Mouse (Mus musculus): ENCODE measurements around the gene Vps37b. TPM values are rescaled to one million over a fixed set of nuclear protein-coding genes. Genes with fewer than 3 reads are reported as not detected.

Vps37b gene
- polyA plus RNA-seq, 1 experiment from 2014 or later: 40.7 TPM

GRCm38 (mm10) chr5:124019348-124020216, 12.5 kb downstream of the Vps37b start:
- peaks cover 27% of the 10 kb centered on the region for H3K4me1 ChIP-seq (replicated peaks)
- peaks cover 20% of the 10 kb centered on the region for H3K36me3 ChIP-seq
- H3K4me2 ChIP-seq: no peak overlapping the region
- no peak overlapping the region for H3K9ac ChIP-seq (replicated peaks)
- no peak overlapping the region for H3K4me3 ChIP-seq (replicated peaks)
- 79% methylated on average over 12 of the region's 12 CpGs for WGBS
- H3K27me3 ChIP-seq: no peaks in the 10 kb centered on the region
- no peak overlapping the region for H3K27ac ChIP-seq
- no peak for ATAC-seq (ENCODE audit: insufficient number of reproducible peaks, insufficient read depth, low FRiP score, low TSS enrichment, low read depth)
- H3K9me3 ChIP-seq: no peaks in the 10 kb centered on the region

GRCm38 (mm10) chr5:124018651-124019050, 13.4 kb downstream of the Vps37b start:
- WGBS: 78% methylated on average over 9 of the region's 9 CpGs
- H3K4me1 ChIP-seq (replicated peaks): peaks cover 27% of the 10 kb centered on the region

GRCm38 (mm10) chr5:124017941-124018340, 14.1 kb downstream of the Vps37b start:
- WGBS: 88% methylated on average over 9 of the region's 9 CpGs
- peaks cover 32% of the 10 kb centered on the region for H3K4me1 ChIP-seq (replicated peaks)
- peaks cover 20% of the 10 kb centered on the region for H3K36me3 ChIP-seq
- H3K9ac ChIP-seq (replicated peaks): no peak overlapping the region
- H3K4me2 ChIP-seq: no peak overlapping the region
- no peaks in the 10 kb centered on the region for H3K9me3 ChIP-seq
- no peaks in the 10 kb centered on the region for H3K27me3 ChIP-seq
- H3K4me3 ChIP-seq (replicated peaks): no peak overlapping the region
- no peak for ATAC-seq (ENCODE audit: insufficient number of reproducible peaks, insufficient read depth, low FRiP score, low TSS enrichment, low read depth)
- H3K27ac ChIP-seq: no peak overlapping the region

More at GRCm38 (mm10) chr5:124018651-124019050, 13.4 kb downstream of the Vps37b start:
- H3K4me2 ChIP-seq: no peak overlapping the region
- ATAC-seq (ENCODE audit: insufficient number of reproducible peaks, insufficient read depth, low FRiP score, low TSS enrichment, low read depth): no peak
- H3K27ac ChIP-seq: no peak overlapping the region
- H3K9ac ChIP-seq (replicated peaks): no peak overlapping the region
- H3K9me3 ChIP-seq: no peaks in the 10 kb centered on the region
- H3K4me3 ChIP-seq (replicated peaks): no peak overlapping the region
- peaks cover 20% of the 10 kb centered on the region for H3K36me3 ChIP-seq
- H3K27me3 ChIP-seq: no peaks in the 10 kb centered on the region

- Histone ChIP-seq H3K36me3 (peaks cover 15% of the 10 kb centered on the region), H3K4me2 (no peak overlapping the region), H3K4me1 (replicated peaks) (peaks cover 48% of the 10 kb centered on the region), H3K27me3 (no peaks in the 10 kb centered on the region), H3K9ac (replicated peaks) (no peak overlapping the region), H3K27ac (no peak overlapping the region), H3K4me3 (replicated peaks) (no peak overlapping the region), H3K9me3 (no peaks in the 10 kb centered on the region)
- 87% methylated on average over 7 of the region's 7 CpGs for WGBS
- ATAC-seq (ENCODE audit: insufficient number of reproducible peaks, insufficient read depth, low FRiP score, low TSS enrichment, low read depth): no peak
These were observed 15.7 kb downstream of the Vps37b start for GRCm38 (mm10) chr5:124016291-124016821.

- H3K4me3 ChIP-seq (replicated peaks): no peak overlapping the region
- H3K27ac ChIP-seq: no peak overlapping the region
- H3K36me3 ChIP-seq: 0 out of 2 replicates have a peak, but pooled peaks cover 9% of the 10 kb centered on the region
- H3K4me1 ChIP-seq (replicated peaks): peaks cover 54% of the 10 kb centered on the region
- no peak for ATAC-seq (ENCODE audit: insufficient number of reproducible peaks, insufficient read depth, low FRiP score, low TSS enrichment, low read depth)
- no peaks in the 10 kb centered on the region for H3K9me3 ChIP-seq
- no peak overlapping the region for H3K9ac ChIP-seq (replicated peaks)
- H3K4me2 ChIP-seq: no peak overlapping the region
- no peaks in the 10 kb centered on the region for H3K27me3 ChIP-seq
- WGBS: 82% methylated on average over 2 of the region's 2 CpGs
These were observed 16.3 kb downstream of the Vps37b start for GRCm38 (mm10) chr5:124015727-124016126.

GRCm38 (mm10) chr5:124014791-124015251, 17.2 kb downstream of the Vps37b start:
- Histone ChIP-seq H3K4me1 (replicated peaks) (peaks cover 59% of the 10 kb centered on the region), H3K36me3 (peaks cover 13% of the 10 kb centered on the region), H3K9ac (replicated peaks) (no peak overlapping the region), H3K27me3 (no peaks in the 10 kb centered on the region), H3K4me2 (no peak overlapping the region), H3K27ac (0 out of 2 replicates have a peak overlapping the region, but pooled peaks have one; percentile 56), H3K9me3 (no peaks in the 10 kb centered on the region), H3K4me3 (replicated peaks) (no peak overlapping the region)
- 43% methylated on average over 11 of the region's 11 CpGs for WGBS
- no peak for ATAC-seq (ENCODE audit: insufficient number of reproducible peaks, insufficient read depth, low FRiP score, low TSS enrichment, low read depth)

- 78% methylated on average over 3 of the region's 3 CpGs for WGBS
- ATAC-seq (ENCODE audit: insufficient number of reproducible peaks, insufficient read depth, low FRiP score, low TSS enrichment, low read depth): no peak
- Histone ChIP-seq H3K27ac (0 out of 2 replicates have a peak overlapping the region, but pooled peaks have one; percentile 4), H3K27me3 (no peaks in the 10 kb centered on the region), H3K4me2 (0 out of 2 replicates have a peak overlapping the region, but pooled peaks have one; percentile 2), H3K4me3 (replicated peaks) (no peak overlapping the region), H3K9me3 (no peaks in the 10 kb centered on the region), H3K4me1 (replicated peaks) (peaks cover 59% of the 10 kb centered on the region), H3K36me3 (peaks cover 19% of the 10 kb centered on the region), H3K9ac (replicated peaks) (no peak overlapping the region)
These were observed 17.9 kb downstream of the Vps37b start for GRCm38 (mm10) chr5:124014180-124014579.

GRCm38 (mm10) chr5:124013747-124014146, 18.3 kb downstream of the Vps37b start:
- Histone ChIP-seq H3K4me2 (0 out of 2 replicates have a peak overlapping the region, but pooled peaks have one; percentile 2), H3K36me3 (peaks cover 22% of the 10 kb centered on the region), H3K27me3 (no peaks in the 10 kb centered on the region), H3K4me3 (replicated peaks) (no peak overlapping the region), H3K4me1 (replicated peaks) (peaks cover 59% of the 10 kb centered on the region), H3K9me3 (no peaks in the 10 kb centered on the region), H3K27ac (0 out of 2 replicates have a peak overlapping the region, but pooled peaks have one; percentile 4), H3K9ac (replicated peaks) (no peak overlapping the region)
- WGBS: 93% methylated on average over 16 of the region's 16 CpGs
- ATAC-seq (ENCODE audit: insufficient number of reproducible peaks, insufficient read depth, low FRiP score, low TSS enrichment, low read depth): no peak

- no peak overlapping the region for H3K4me3 ChIP-seq (replicated peaks)
- ATAC-seq (ENCODE audit: insufficient number of reproducible peaks, insufficient read depth, low FRiP score, low TSS enrichment, low read depth): no peak
- H3K27ac ChIP-seq: no peak overlapping the region
- peaks cover 26% of the 10 kb centered on the region for H3K36me3 ChIP-seq
- WGBS: 91% methylated on average over 10 of the region's 10 CpGs
- H3K4me2 ChIP-seq: no peak overlapping the region
- H3K9me3 ChIP-seq: no peaks in the 10 kb centered on the region
- peaks cover 59% of the 10 kb centered on the region for H3K4me1 ChIP-seq (replicated peaks)
- no peak overlapping the region for H3K9ac ChIP-seq (replicated peaks)
- H3K27me3 ChIP-seq: no peaks in the 10 kb centered on the region
These were observed 19.2 kb downstream of the Vps37b start for GRCm38 (mm10) chr5:124012885-124013284.

GRCm38 (mm10) chr5:124011927-124012326, 20.1 kb downstream of the Vps37b start:
- Histone ChIP-seq H3K4me1 (replicated peaks) (peaks cover 54% of the 10 kb centered on the region), H3K36me3 (peaks cover 36% of the 10 kb centered on the region), H3K4me2 (peak overlapping the region; percentile 46; the same call in 1 of the 2 replicates), H3K27ac (peak overlapping the region; percentile 86), H3K9ac (replicated peaks) (0 out of 2 replicates have a peak overlapping the region, but pooled peaks have one; percentile 19), H3K27me3 (no peaks in the 10 kb centered on the region), H3K9me3 (no peaks in the 10 kb centered on the region), H3K4me3 (replicated peaks) (no peak overlapping the region)
- ATAC-seq (ENCODE audit: insufficient number of reproducible peaks, insufficient read depth, low FRiP score, low TSS enrichment, low read depth): no peak
- 26% methylated on average over 8 of the region's 8 CpGs for WGBS
